In the genomic region with DNA sequence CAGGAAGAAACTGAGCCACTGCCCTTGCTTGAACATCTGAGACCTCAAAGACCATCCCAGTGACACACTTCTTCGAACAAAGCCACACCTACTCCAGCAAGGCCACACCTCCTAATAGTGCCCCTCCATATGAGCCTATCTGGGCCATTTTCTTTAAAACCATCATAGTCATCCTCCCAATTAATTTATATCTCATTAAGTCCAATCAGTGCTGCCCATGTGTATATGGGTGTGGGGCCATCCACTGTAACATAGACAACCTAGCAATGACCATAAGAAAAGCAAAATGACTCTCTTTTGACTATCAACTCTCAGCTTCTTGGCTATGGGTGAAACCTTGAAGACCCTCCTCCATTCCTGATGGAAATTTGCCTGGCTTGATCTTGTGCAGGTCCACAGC, we compare ENCODE assay signal across 26 mouse cellular contexts.
A peak's percentile ranks its signal among the peaks of the same experiment; 100 is the strongest.
DNase-seq lines count a peak whose midpoint lies in the region; ATAC-seq and TF ChIP-seq lines count a peak whose summit lies in the region.
"Had no signal": no experiment of that assay in that cellular context is flagged by ENCODE, and none has a peak within 500 bp of the region (broad histone marks: within the 10 kb centered on the region; RNA-seq: fewer than 3 reads in every experiment).

No protein-coding gene starts in this region.

- no peaks in the 10 kb centered on the region for H3K27me3 ChIP-seq in stomach, embryonic 15.5 days (replicated peaks)
- H3K27me3 ChIP-seq in stomach, postnatal 0 days (ENCODE audit: control insufficient read depth, insufficient read depth, low read length) = no peaks in the 10 kb centered on the region
- H3K27me3 ChIP-seq in liver, embryonic 13.5 days = no peaks in the 10 kb centered on the region
- H3K27me3 ChIP-seq in liver, embryonic 16.5 days (ENCODE audit: control insufficient read depth, insufficient read depth, low read depth, low read length) = no peaks in the 10 kb centered on the region
- H3K27me3 ChIP-seq: CH12.LX; forebrain, embryonic 12.5 days; forebrain, embryonic 15.5 days; hindbrain, embryonic 13.5 days; Patski had no signal

- ATAC-seq in stomach, embryonic 15.5 days (ENCODE audit: insufficient read depth, low FRiP score, low read depth) = 0 out of 2 replicates have a peak, but pooled peaks have one; percentile 8
- ATAC-seq in stomach, postnatal 0 days (ENCODE audit: low FRiP score, low TSS enrichment) = no peak
- ATAC-seq in liver, embryonic 13.5 days (ENCODE audit: low read depth) = 0 out of 2 replicates have a peak, but pooled peaks have one; percentile 11
- peak; percentile 7; the same call in 1 of the 2 replicates for ATAC-seq in liver, embryonic 16.5 days (ENCODE audit: low read depth)
- ATAC-seq: forebrain, embryonic 15.5 days; hindbrain, embryonic 16.5 days; Patski had no signal

- no peak overlapping the region for H3K4me2 ChIP-seq in stomach, embryonic 15.5 days
- H3K4me2 ChIP-seq in stomach, postnatal 0 days (replicated peaks; ENCODE audit: low read depth) = no peak overlapping the region
- H3K4me2 ChIP-seq in liver, embryonic 13.5 days = no peak overlapping the region
- no peak overlapping the region for H3K4me2 ChIP-seq in liver, embryonic 16.5 days (ENCODE audit: low read depth, low read length)
- H3K4me2 ChIP-seq: forebrain, embryonic 12.5 days; forebrain, embryonic 15.5 days; heart, embryonic 11.5 days; hindbrain, embryonic 13.5 days had no signal

- WGBS in stomach, embryonic 15.5 days = 84% methylated on average over 1 of the region's 1 CpGs
- 88% methylated on average over 1 of the region's 1 CpGs for WGBS in stomach, postnatal 0 days
- 77% methylated on average over 1 of the region's 1 CpGs for WGBS in liver, embryonic 13.5 days (ENCODE audit: insufficient replicate concordance)
- 57% methylated on average over 1 of the region's 1 CpGs for WGBS in liver, embryonic 16.5 days (ENCODE audit: insufficient replicate concordance)

- TF ChIP-seq CTCF in stomach, postnatal 0 days (IDR thresholded peaks at IDR 0.05; ENCODE audit: low read depth) = no peak

- no peak overlapping the region for H3K9ac ChIP-seq in stomach, embryonic 15.5 days
- H3K9ac ChIP-seq in stomach, postnatal 0 days (ENCODE audit: low read length) = no peak overlapping the region
- no peak overlapping the region; the same call in 1 of the 2 replicates for H3K9ac ChIP-seq in liver, embryonic 13.5 days
- no peak overlapping the region for H3K9ac ChIP-seq in liver, embryonic 16.5 days (ENCODE audit: low read depth, low read length)
- H3K9ac ChIP-seq: forebrain, embryonic 12.5 days; forebrain, embryonic 15.5 days; hindbrain, embryonic 13.5 days had no signal

- no peaks in the 10 kb centered on the region for H3K9me3 ChIP-seq in stomach, embryonic 15.5 days
- no peaks in the 10 kb centered on the region for H3K9me3 ChIP-seq in stomach, postnatal 0 days (ENCODE audit: control insufficient read depth, low read length)
- H3K9me3 ChIP-seq in liver, embryonic 13.5 days (replicated peaks) = no peaks in the 10 kb centered on the region
- H3K9me3 ChIP-seq in liver, embryonic 16.5 days (replicated peaks; ENCODE audit: control insufficient read depth, low read length) = no peaks in the 10 kb centered on the region
- H3K9me3 ChIP-seq: forebrain, embryonic 12.5 days; forebrain, embryonic 15.5 days; G1E; hindbrain, embryonic 10.5 days; hindbrain, embryonic 13.5 days had no signal

- TF ChIP-seq EP300 in stomach, postnatal 0 days (optimal IDR thresholded peaks at IDR 0.05) = no peak

- intact Hi-C loops in heart, postnatal 25 days (cut with DNase I) = no loop called here

- H3K27ac ChIP-seq in stomach, embryonic 15.5 days = no peak overlapping the region
- no peak overlapping the region for H3K27ac ChIP-seq in stomach, postnatal 0 days (replicated peaks)
- peak overlapping the region; percentile 61 for H3K27ac ChIP-seq in liver, embryonic 13.5 days
- peak overlapping the region; percentile 2; the same call in 1 of the 2 replicates for H3K27ac ChIP-seq in liver, embryonic 16.5 days (ENCODE audit: low read length)
- H3K27ac ChIP-seq: forebrain, embryonic 12.5 days; forebrain, embryonic 15.5 days; hindbrain, embryonic 10.5 days; hindbrain, embryonic 13.5 days had no signal

- H3K36me3 ChIP-seq in stomach, embryonic 15.5 days = no peaks in the 10 kb centered on the region
- no peaks in the 10 kb centered on the region for H3K36me3 ChIP-seq in stomach, postnatal 0 days (ENCODE audit: control insufficient read depth, insufficient read depth, low read length)
- no peaks in the 10 kb centered on the region for H3K36me3 ChIP-seq in liver, embryonic 13.5 days
- H3K36me3 ChIP-seq in liver, embryonic 16.5 days (ENCODE audit: control insufficient read depth, insufficient read depth) = no peaks in the 10 kb centered on the region
- H3K36me3 ChIP-seq: forebrain, embryonic 12.5 days; forebrain, embryonic 15.5 days; G1E; hindbrain, embryonic 10.5 days; hindbrain, embryonic 13.5 days had no signal

- H3K4me3 ChIP-seq in stomach, embryonic 15.5 days (replicated peaks) = no peak overlapping the region
- H3K4me3 ChIP-seq in stomach, postnatal 0 days (ENCODE audit: low read depth, low read length) = no peak overlapping the region
- H3K4me3 ChIP-seq in liver, embryonic 13.5 days (replicated peaks) = no peak overlapping the region
- H3K4me3 ChIP-seq in liver, embryonic 16.5 days (ENCODE audit: low read depth, low read length) = no peak overlapping the region
- H3K4me3 ChIP-seq: forebrain, embryonic 12.5 days; forebrain, embryonic 15.5 days; hindbrain, embryonic 10.5 days; hindbrain, embryonic 13.5 days had no signal

- no peak for DNase-seq in stomach, postnatal 0 days (ENCODE audit: low spot score)
- DNase-seq in liver, embryonic 13.5 days = no peak
- no peak for DNase-seq in cerebellum, adult 9-11 months
- DNase-seq in embryo, embryonic 11 days = no peak
- DNase-seq in heart, postnatal 25 days (ENCODE audit: low spot score) = no peak
- DNase-seq: adrenal gland, postnatal 10 days; adrenal gland, postnatal 36 days; B cell, adult 2 months; cerebellum, adult 11 months; cerebellum, adult 2 months; cerebellum, postnatal 10 days; cerebellum, postnatal 36 days; gastrocnemius, postnatal 10 days; gastrocnemius, postnatal 36 days; heart, postnatal 36 days had no signal

- no peaks in the 10 kb centered on the region for H3K4me1 ChIP-seq in stomach, embryonic 15.5 days
- no peaks in the 10 kb centered on the region for H3K4me1 ChIP-seq in stomach, postnatal 0 days (replicated peaks; ENCODE audit: control insufficient read depth, insufficient read depth)
- H3K4me1 ChIP-seq in liver, embryonic 13.5 days (replicated peaks) = peaks cover 52% of the 10 kb centered on the region
- H3K4me1 ChIP-seq in liver, embryonic 16.5 days (ENCODE audit: control insufficient read depth, low read depth, low read length) = peaks cover 37% of the 10 kb centered on the region
- H3K4me1 ChIP-seq: forebrain, embryonic 12.5 days; forebrain, embryonic 15.5 days; hindbrain, embryonic 10.5 days; hindbrain, embryonic 13.5 days had no signal

Comparison
In these comparisons a context has a peak if more than half of its experiments do, and no peak if none do; other contexts are left out.
1. H3K27ac ChIP-seq: peak in liver, embryonic 13.5 days (single experiment) and liver, embryonic 16.5 days (single experiment); none in stomach, embryonic 15.5 days (single experiment) and stomach, postnatal 0 days (single experiment).